Mouse (Mus musculus) gonadal fat pad, adult 2 months (tissue): ENCODE measurements around the gene Gm20388. TPM values are rescaled to one million over a fixed set of nuclear protein-coding genes. Genes with fewer than 3 reads are reported as not detected.
"Not testable (repeated sequence)": the region's sequence is repeated elsewhere in the genome, so short reads cannot be mapped to it uniquely, and the experiment has no call there.

Experiments
- DNase-seq: peaks from one replicate; pipeline ENCODE4 v3.0.0-alpha.2; 2012; ENCODE audit warnings: low read depth
- polyA plus RNA-seq: library from polyadenylated mRNA; depleted of rRNA; stranded (reverse); fragments of >200 nt; gene quantifications from 2 replicates; pipeline ENCODE4 v1.2.3, GENCODE M21; 2012

Gm20388 gene
- polyA plus RNA-seq, 1 experiment: 119 TPM

DNA sequence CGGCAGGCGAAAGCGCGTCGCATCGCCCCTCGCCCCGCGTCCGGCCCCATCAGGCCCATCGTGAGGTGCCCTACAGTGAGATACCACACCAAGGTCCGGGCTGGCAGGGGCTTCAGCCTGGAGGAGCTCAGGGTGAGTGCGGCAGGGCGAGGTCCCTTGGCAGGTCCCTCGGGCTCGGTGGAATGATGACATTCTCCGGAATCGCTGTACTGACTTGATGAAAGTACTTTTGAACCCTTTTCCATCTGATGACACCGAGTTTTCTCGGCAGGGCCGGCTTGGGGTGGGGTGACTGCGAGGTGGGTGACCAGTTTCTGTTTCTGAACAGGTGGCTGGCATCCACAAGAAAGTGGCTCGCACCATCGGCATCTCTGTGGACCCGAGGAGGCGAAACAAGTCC, 3192.2 kb downstream of the Gm20388 start:
- DNase-seq: not testable (repeated sequence)

DNA sequence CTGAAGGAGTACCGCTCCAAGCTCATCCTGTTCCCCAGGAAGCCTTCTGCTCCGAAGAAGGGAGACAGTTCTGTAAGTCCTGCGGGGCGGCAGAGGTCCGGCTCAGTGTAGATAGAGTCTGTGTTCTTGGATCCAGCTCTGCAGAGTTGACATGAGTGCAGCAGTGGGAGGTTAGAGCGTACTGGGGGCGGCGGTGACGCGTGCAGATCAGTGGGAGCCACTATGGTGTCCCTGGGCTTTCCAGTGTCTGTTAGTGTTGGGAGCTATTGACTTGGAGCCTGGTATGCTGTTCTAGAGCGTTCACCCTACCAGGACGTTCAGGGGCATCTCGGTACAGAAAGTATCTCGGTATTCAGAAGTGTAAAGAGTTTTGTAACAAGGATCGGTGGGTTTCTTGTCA, 3192.6 kb downstream of the Gm20388 start:
- DNase-seq: no peak

GRCm38 (mm10) chr8:123104046-123104767, 3193.6 kb downstream of the Gm20388 start:
- DNase-seq: no peak

- DNase-seq: no peak
Observed at GRCm38 (mm10) chr8:123105553-123106326, 3195.1 kb downstream of the Gm20388 start.

DNA sequence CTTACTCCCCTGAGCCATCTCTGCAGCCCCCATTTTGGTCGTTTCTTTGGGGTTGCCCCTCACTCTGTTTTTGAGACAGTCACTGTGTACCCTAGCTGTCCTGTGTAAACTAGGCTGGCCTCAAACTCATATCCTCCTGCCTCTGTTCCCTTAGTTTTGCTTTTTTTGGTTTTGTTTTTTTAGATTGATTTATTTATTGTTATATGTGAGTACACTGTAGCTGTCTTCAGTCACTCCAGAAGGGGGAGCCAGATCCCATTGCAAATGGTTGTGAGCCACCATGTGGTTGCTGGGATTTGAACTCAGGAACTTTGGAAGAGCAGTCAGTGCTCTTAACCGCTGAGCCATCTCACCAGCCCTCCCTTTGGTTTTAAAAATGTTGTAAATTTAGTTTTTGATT, 3195.9 kb downstream of the Gm20388 start:
- no peak for DNase-seq

DNA sequence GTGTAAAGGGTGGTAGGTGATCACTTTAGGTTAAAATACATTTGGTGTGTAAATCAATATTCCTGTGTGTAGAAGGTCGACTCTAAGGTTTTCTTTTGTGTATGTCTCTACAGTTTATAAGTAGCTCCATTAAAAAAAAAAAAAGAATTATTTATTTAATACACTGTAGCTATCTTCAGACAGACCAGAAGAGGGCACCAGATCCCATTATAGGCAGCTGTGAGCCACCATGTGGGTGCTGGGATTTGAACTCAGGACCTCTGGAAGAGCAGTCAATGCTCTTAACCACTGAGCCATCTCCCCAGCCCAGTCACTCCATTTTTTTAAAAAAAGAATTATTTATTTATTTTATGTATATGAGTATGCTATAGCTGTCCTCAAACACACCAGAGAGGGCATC, 3197.4 kb downstream of the Gm20388 start:
- no peak for DNase-seq

DNA sequence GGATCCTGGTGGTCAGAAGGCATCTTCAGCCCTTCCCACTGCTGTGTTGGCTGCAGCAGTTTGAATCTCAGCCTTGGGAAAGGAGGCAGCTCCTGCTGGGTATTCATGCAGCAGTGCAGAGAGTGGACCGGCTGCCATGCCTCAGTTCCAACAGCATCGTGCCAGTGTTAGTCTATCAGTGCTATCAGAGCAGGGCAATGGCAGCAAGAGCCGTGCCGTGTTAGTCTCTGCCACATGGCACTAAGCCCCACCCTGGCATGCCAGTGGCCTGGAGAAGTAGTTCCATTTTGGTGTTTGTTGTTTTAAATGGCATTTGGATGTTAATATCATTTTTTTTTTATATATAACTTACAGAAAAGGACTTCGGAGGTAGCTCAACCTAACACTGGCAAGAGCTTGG, 3198.3 kb downstream of the Gm20388 start:
- no peak for DNase-seq

GRCm38 (mm10) chr8:123110649-123111048, 3200.0 kb downstream of the Gm20388 start:
- DNase-seq: no peak

GRCm38 (mm10) chr8:123112892-123113291, 3202.3 kb downstream of the Gm20388 start:
- no peak for DNase-seq

DNA sequence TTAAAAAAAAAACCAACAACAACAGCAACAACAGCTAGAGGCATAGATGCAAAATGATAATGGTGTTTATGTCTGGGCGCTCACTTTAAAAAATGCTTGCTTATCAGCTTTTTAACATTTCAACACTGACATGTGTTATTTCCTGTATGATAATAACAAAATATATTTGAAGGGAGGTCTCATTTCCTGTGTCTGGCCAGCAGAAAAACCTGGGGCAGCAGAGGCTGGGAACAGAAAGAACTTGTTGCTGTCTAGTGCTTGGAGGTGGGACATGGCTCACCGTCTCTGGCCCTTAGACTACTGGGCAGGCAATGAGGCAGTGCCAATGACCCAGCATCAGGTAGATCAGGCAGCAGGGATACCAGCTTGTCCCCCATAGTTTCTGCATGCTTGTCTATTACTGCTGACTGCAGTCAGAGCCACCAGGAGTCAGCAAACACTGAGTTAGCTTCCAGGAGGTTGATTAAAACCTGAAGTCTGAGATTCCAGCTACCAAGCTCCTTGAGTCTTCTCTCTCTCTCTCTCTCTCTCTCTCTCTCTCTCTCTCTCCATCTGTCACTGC, 3203.3 kb downstream of the Gm20388 start:
- DNase-seq: no peak

DNA sequence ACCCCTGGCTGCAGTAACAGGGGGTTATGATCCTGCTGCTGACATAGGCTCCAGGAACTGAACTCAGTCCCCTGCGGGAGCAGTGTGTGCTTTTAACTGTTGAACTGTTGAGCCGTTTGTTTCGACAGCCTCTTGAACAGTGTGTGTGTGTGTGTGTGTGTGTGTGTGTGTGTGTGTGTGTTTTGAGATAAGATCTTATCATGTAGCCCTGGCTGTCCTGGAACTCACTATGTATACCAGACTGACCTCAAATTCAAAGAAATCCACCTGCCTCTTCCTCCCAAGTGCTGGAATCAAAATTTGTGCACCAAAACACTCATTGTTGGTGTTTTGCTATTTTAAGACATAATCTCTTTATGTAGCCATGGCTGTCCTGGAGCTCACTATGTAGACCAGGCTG, 3204.0 kb downstream of the Gm20388 start:
- no peak for DNase-seq

- no peak for DNase-seq
Observed at GRCm38 (mm10) chr8:123117127-123117731, 3206.6 kb downstream of the Gm20388 start, which contains the start of gene Cpne7. TSS of gene Cpne7 (plus strand) at chr8:123117374.

GRCm38 (mm10) chr8:123117744-123118143, 3207.1 kb downstream of the Gm20388 start:
- no peak for DNase-seq

GRCm38 (mm10) chr8:123122059-123122458, 3211.4 kb downstream of the Gm20388 start:
- no peak for DNase-seq

- no peak for DNase-seq
Observed at GRCm38 (mm10) chr8:123122670-123123069, 3212.0 kb downstream of the Gm20388 start.

DNA sequence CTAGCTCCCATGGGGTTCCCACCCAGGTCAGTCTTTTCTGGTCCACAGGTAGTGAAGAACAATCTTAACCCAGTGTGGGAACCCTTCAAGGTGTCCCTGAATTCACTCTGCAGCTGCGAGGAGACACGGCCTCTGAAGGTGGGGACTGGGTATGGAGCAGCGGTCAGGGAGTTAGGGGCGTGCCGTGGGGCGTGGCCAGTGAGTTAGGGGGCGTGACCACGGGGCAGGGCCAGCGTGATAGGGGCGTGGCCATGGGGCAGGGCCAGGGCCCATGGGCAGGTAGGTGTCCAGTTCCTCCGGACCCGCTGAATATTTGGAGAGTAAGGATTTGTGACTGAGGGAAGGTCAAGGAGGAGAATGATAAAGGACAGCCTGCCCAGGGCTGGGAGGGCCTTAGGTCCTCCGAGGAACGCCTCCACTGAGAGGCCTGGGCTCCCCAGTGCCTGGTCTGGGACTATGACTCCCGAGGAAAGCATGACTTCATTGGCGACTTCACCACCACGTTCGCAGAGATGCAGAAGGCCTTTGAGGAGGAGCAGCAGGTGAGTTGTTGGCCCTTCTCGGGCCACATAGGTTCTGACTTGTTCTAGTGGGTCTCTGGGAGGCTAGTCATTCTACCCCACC, 3215.7 kb downstream of the Gm20388 start:
- no peak for DNase-seq

- DNase-seq: no peak
Observed at GRCm38 (mm10) chr8:123131041-123131440, 3220.4 kb downstream of the Gm20388 start.

GRCm38 (mm10) chr8:123132953-123133352, 3222.3 kb downstream of the Gm20388 start:
- no peak for DNase-seq

- DNase-seq: no peak
Observed at GRCm38 (mm10) chr8:123134149-123134713, 3223.6 kb downstream of the Gm20388 start.

DNA sequence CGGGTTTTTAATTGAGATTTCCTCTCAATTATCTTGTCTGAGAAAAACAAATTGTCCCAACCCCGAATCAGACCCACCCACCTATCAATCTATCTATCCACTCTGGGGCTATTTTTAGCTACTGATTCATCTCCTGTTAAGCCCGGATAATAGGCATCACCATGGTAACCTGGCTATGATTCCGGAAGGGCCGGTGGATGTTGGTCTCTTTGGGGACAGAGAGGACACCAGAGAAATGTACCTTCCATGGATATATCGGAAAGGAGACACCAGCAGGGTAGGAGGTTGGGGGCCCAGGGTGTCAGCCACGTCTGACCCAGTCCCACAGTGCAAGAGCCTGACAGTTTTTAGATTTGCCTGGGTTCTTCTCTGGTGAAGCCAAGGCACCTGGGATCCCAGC, 3224.8 kb downstream of the Gm20388 start:
- no peak for DNase-seq

DNA sequence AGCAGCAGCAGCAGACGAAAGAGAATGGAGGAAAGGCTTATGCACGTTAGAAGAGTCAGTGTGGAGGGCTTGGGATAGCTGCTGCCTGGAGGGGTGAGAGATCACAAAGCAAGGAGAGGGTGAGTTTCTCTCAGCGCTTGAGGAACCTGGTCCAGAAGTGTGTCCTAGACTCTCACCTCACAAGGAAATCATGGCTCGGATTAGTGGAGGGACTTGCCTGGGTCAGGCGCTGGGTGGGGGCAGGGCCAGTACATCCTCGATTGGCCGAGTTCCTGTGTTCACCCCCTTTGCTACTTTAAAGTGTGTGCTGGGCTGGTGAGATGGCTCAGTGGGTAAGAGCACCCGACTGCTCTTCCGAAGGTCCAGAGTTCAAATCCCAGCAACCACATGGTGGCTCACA, 3225.2 kb downstream of the Gm20388 start:
- DNase-seq: no peak

GRCm38 (mm10) chr8:123136287-123136686, 3225.6 kb downstream of the Gm20388 start:
- no peak for DNase-seq
